Mouse (Mus musculus): ENCODE measurements around the gene Pdik1l. TPM values are rescaled to one million over a fixed set of nuclear protein-coding genes. Genes with fewer than 3 reads are reported as not detected.
A peak's percentile ranks its signal among the peaks of the same experiment; 100 is the strongest.

Pdik1l gene
- polyA plus RNA-seq, 1 experiment from 2014 or later = 46.5 TPM

GRCm38 (mm10) chr4:134238279-134238651 is 49.4 kb downstream of the Pdik1l start, which contains the start of gene Cnksr1:
Gene Cnksr1, minus strand, starts transcription at chr4:134238399.
- no peaks in the 10 kb centered on the region for H3K9me3 ChIP-seq (replicated peaks; ENCODE audit: control insufficient read depth, low read length, poor library complexity, severe bottlenecking)
- peak within 1 kb of the TSS; percentile 5; the same call in 1 of the 2 replicates for H3K4me2 ChIP-seq (ENCODE audit: low read length)
- no peak within 1 kb of the TSS for H3K4me3 ChIP-seq (ENCODE audit: low read depth, low read length)
- no peak within 1 kb of the TSS for H3K27ac ChIP-seq (ENCODE audit: low read length)
- no peak for ATAC-seq
- no peaks in the 10 kb centered on the region for H3K4me1 ChIP-seq (ENCODE audit: control insufficient read depth, insufficient read depth, low read length)
- H3K27me3 ChIP-seq (ENCODE audit: control insufficient read depth, insufficient read depth, low read depth, low read length) = peaks cover 11% of the 10 kb centered on the region; the same call in 1 of the 2 replicates
- no peaks in the 10 kb centered on the region for H3K36me3 ChIP-seq (ENCODE audit: control insufficient read depth, insufficient read depth, low read length)
- no peak within 1 kb of the TSS for H3K9ac ChIP-seq (ENCODE audit: low read depth, low read length)
- 3% methylated on average over 18 of the region's 18 CpGs for WGBS

GRCm38 (mm10) chr4:134237582-134238278 is 50.0 kb downstream of the Pdik1l start:
- 27% methylated on average over 19 of the region's 19 CpGs for WGBS
- no peak for ATAC-seq
- Histone ChIP-seq H3K27me3 (ENCODE audit: control insufficient read depth, insufficient read depth, low read depth, low read length) (peaks cover 11% of the 10 kb centered on the region; the same call in 1 of the 2 replicates), H3K27ac (ENCODE audit: low read length) (no peak overlapping the region), H3K36me3 (ENCODE audit: control insufficient read depth, insufficient read depth, low read length) (no peaks in the 10 kb centered on the region), H3K9me3 (replicated peaks; ENCODE audit: control insufficient read depth, low read length, poor library complexity, severe bottlenecking) (no peaks in the 10 kb centered on the region), H3K4me1 (ENCODE audit: control insufficient read depth, insufficient read depth, low read length) (no peaks in the 10 kb centered on the region), H3K9ac (ENCODE audit: low read depth, low read length) (no peak overlapping the region), H3K4me2 (ENCODE audit: low read length) (peak overlapping the region; percentile 5; the same call in 1 of the 2 replicates), H3K4me3 (ENCODE audit: low read depth, low read length) (no peak overlapping the region)

- Histone ChIP-seq H3K36me3 (ENCODE audit: control insufficient read depth, insufficient read depth, low read length) (no peaks in the 10 kb centered on the region), H3K9ac (ENCODE audit: low read depth, low read length) (no peak overlapping the region), H3K27me3 (ENCODE audit: control insufficient read depth, insufficient read depth, low read depth, low read length) (peaks cover 11% of the 10 kb centered on the region; the same call in 1 of the 2 replicates), H3K27ac (ENCODE audit: low read length) (no peak overlapping the region), H3K4me1 (ENCODE audit: control insufficient read depth, insufficient read depth, low read length) (no peaks in the 10 kb centered on the region), H3K4me3 (ENCODE audit: low read depth, low read length) (no peak overlapping the region), H3K9me3 (replicated peaks; ENCODE audit: control insufficient read depth, low read length, poor library complexity, severe bottlenecking) (no peaks in the 10 kb centered on the region), H3K4me2 (ENCODE audit: low read length) (no peak overlapping the region)
- WGBS = 85% methylated on average over 5 of the region's 5 CpGs
- ATAC-seq = no peak
These were observed 52.8 kb downstream of the Pdik1l start for GRCm38 (mm10) chr4:134234876-134235275.

GRCm38 (mm10) chr4:134230431-134230830 is 57.3 kb downstream of the Pdik1l start:
- Histone ChIP-seq H3K27ac (ENCODE audit: low read length) (no peak overlapping the region), H3K4me1 (ENCODE audit: control insufficient read depth, insufficient read depth, low read length) (no peaks in the 10 kb centered on the region), H3K4me3 (ENCODE audit: low read depth, low read length) (no peak overlapping the region), H3K27me3 (ENCODE audit: control insufficient read depth, insufficient read depth, low read depth, low read length) (no peaks in the 10 kb centered on the region), H3K4me2 (ENCODE audit: low read length) (no peak overlapping the region), H3K9ac (ENCODE audit: low read depth, low read length) (no peak overlapping the region), H3K36me3 (ENCODE audit: control insufficient read depth, insufficient read depth, low read length) (no peaks in the 10 kb centered on the region), H3K9me3 (replicated peaks; ENCODE audit: control insufficient read depth, low read length, poor library complexity, severe bottlenecking) (no peaks in the 10 kb centered on the region)
- ATAC-seq = no peak
- 36% methylated on average over 8 of the region's 8 CpGs for WGBS

GRCm38 (mm10) chr4:134227194-134227593 is 60.5 kb downstream of the Pdik1l start, which contains the start of gene Catsper4:
Gene Catsper4, minus strand, starts transcription at chr4:134227383.
- 77% methylated on average over 8 of the region's 8 CpGs for WGBS
- Histone ChIP-seq H3K4me1 (ENCODE audit: control insufficient read depth, insufficient read depth, low read length) (no peaks in the 10 kb centered on the region), H3K9ac (ENCODE audit: low read depth, low read length) (no peak within 1 kb of the TSS), H3K36me3 (ENCODE audit: control insufficient read depth, insufficient read depth, low read length) (no peaks in the 10 kb centered on the region), H3K4me2 (ENCODE audit: low read length) (no peak within 1 kb of the TSS), H3K27me3 (ENCODE audit: control insufficient read depth, insufficient read depth, low read depth, low read length) (no peaks in the 10 kb centered on the region), H3K27ac (ENCODE audit: low read length) (no peak within 1 kb of the TSS), H3K9me3 (replicated peaks; ENCODE audit: control insufficient read depth, low read length, poor library complexity, severe bottlenecking) (no peaks in the 10 kb centered on the region), H3K4me3 (ENCODE audit: low read depth, low read length) (no peak within 1 kb of the TSS)
- no peak for ATAC-seq

Other genes with a start within 250 kb of the Pdik1l start
- not detected in 2 replicates for gene Zfp683, start 234.1 kb downstream of the Pdik1l start, polyA plus RNA-seq (2015; fragmentation: Nextera tagmentation; extraction: Ambion mirVana)
- gene Crybg2, start 227.1 kb downstream of the Pdik1l start, polyA plus RNA-seq (2015; fragmentation: Nextera tagmentation; extraction: Ambion mirVana) = 3.8 and 6.6 TPM in 2 replicates
- 0.92 and 2.1 TPM in 2 replicates for gene Cd52, start 192.8 kb downstream of the Pdik1l start, polyA plus RNA-seq (2015; fragmentation: Nextera tagmentation; extraction: Ambion mirVana)
- gene Ubxn11, start 185.3 kb downstream of the Pdik1l start, polyA plus RNA-seq (2015; fragmentation: Nextera tagmentation; extraction: Ambion mirVana) = 18.4 and 19.0 TPM in 2 replicates
- 421 and 430 TPM in 2 replicates for gene Sh3bgrl3, start 159.1 kb downstream of the Pdik1l start, polyA plus RNA-seq (2015; fragmentation: Nextera tagmentation; extraction: Ambion mirVana)
- 16.7 and 18.1 TPM in 2 replicates for gene Cep85, start 100.8 kb downstream of the Pdik1l start, polyA plus RNA-seq (2015; fragmentation: Nextera tagmentation; extraction: Ambion mirVana)
- not detected in 2 replicates for gene Gm7534, start 84.9 kb downstream of the Pdik1l start, polyA plus RNA-seq (2015; fragmentation: Nextera tagmentation; extraction: Ambion mirVana)
- gene Catsper4, start 60.5 kb downstream of the Pdik1l start, polyA plus RNA-seq (2015; fragmentation: Nextera tagmentation; extraction: Ambion mirVana) = not detected in 2 replicates
- 0.11 and 0.13 TPM in 2 replicates for gene Cnksr1, start 49.5 kb downstream of the Pdik1l start, polyA plus RNA-seq (2015; fragmentation: Nextera tagmentation; extraction: Ambion mirVana)
- 0.24 and 0.51 TPM in 2 replicates for gene E130218I03Rik, start 44.2 kb downstream of the Pdik1l start, polyA plus RNA-seq (2015; fragmentation: Nextera tagmentation; extraction: Ambion mirVana)
- gene Zfp593, start 42.3 kb downstream of the Pdik1l start, polyA plus RNA-seq (2015; fragmentation: Nextera tagmentation; extraction: Ambion mirVana) = 12.4 and 13.4 TPM in 2 replicates
- not detected in 2 replicates for gene Gm30191, start 41.0 kb downstream of the Pdik1l start, polyA plus RNA-seq (2015; fragmentation: Nextera tagmentation; extraction: Ambion mirVana)
- 12.9 and 16.2 TPM in 2 replicates for gene Grrp1, start 33.8 kb downstream of the Pdik1l start, polyA plus RNA-seq (2015; fragmentation: Nextera tagmentation; extraction: Ambion mirVana)
- gene Trim63, start 27.2 kb upstream of the Pdik1l start, polyA plus RNA-seq (2015; fragmentation: Nextera tagmentation; extraction: Ambion mirVana) = 0.45 and 0.62 TPM in 2 replicates
- 0.26 and 0.30 TPM in 2 replicates for gene Slc30a2, start 55.3 kb upstream of the Pdik1l start, polyA plus RNA-seq (2015; fragmentation: Nextera tagmentation; extraction: Ambion mirVana)
- gene Extl1, start 96.0 kb upstream of the Pdik1l start, polyA plus RNA-seq (2015; fragmentation: Nextera tagmentation; extraction: Ambion mirVana) = 0.45 and 0.58 TPM in 2 replicates
- 7.5 and 8.8 TPM in 2 replicates for gene Pafah2, start 108.4 kb upstream of the Pdik1l start, polyA plus RNA-seq (2015; fragmentation: Nextera tagmentation; extraction: Ambion mirVana)
- gene Stmn1, start 180.4 kb upstream of the Pdik1l start, polyA plus RNA-seq (2015; fragmentation: Nextera tagmentation; extraction: Ambion mirVana) = 7,758 and 8,549 TPM in 2 replicates
- 27.2 and 36.2 TPM in 2 replicates for gene Paqr7, start 208.8 kb upstream of the Pdik1l start, polyA plus RNA-seq (2015; fragmentation: Nextera tagmentation; extraction: Ambion mirVana)
- gene Aunip, start 223.1 kb upstream of the Pdik1l start, polyA plus RNA-seq (2015; fragmentation: Nextera tagmentation; extraction: Ambion mirVana) = 1.3 and 1.7 TPM in 2 replicates
- 169 and 175 TPM in 2 replicates for gene Mtfr1l, start 247.5 kb upstream of the Pdik1l start, polyA plus RNA-seq (2015; fragmentation: Nextera tagmentation; extraction: Ambion mirVana)

All from midbrain, embryonic 16.5 days (tissue).